Mouse (Mus musculus): ENCODE measurements around the gene Vmn1r122.
"Not testable (repeated sequence)": the region's sequence is repeated elsewhere in the genome, so short reads cannot be mapped to it uniquely, and the experiment has no call there.

Gene Vmn1r122

GRCm38 (mm10) chr7:21134028-21134427 lies at the start of gene Vmn1r122:
Gene Vmn1r122 (minus strand): TSS chr7:21134128.
- DNase-seq (ENCODE audit: extremely low read depth, low read depth), result not testable (repeated sequence)

GRCm38 (mm10) chr7:21161885-21162284 lies 28.0 kb upstream of the Vmn1r122 start, which contains the start of gene Vmn1r123:
Gene Vmn1r123 (plus strand): TSS chr7:21162185.
- DNase-seq (ENCODE audit: extremely low read depth, low read depth), result not testable (repeated sequence)

DNA sequence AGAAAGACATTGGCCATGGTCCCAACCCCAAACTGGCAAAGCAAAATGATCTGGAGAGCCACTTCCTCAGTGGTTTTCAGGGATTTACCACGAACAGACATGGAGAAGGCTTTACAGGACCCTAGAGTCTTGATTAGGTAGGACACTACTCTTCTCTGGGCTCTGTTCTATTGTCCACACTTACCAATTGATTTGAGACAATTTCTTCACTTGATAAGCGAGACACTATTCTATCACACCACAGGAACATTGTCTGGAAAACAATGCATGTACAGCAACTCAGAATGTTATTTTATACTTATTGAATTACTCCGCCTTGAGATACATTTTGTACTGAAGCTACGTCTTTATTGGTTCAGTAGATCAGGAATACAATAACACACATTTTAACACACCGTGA lies 35.5 kb downstream of the Vmn1r122 start, which contains the start of gene Vmn1r121:
Vmn1r121 (minus strand) TSS at position 101 of the 400 bp plus-strand sequence.
- DNase-seq (ENCODE audit: extremely low read depth, low read depth), result not testable (repeated sequence)
